Mouse (Mus musculus) fibroblast of lung, adult 2 months (primary cell): ENCODE measurements at regions not wholly inside any gene's neighbourhood (a gene's known extent, or its start where the extent isn't known, plus 50 kb on each side); places are given as distances from the start of the nearest gene placed in this dataset.
A peak's percentile ranks its signal among the peaks of the same experiment; 100 is the strongest.

ENCODE experiments used
- DNase-seq: peaks from one replicate; pipeline ENCODE4 v3.0.0-alpha.2; 2011; ENCODE audit warnings: low read depth

DNA sequence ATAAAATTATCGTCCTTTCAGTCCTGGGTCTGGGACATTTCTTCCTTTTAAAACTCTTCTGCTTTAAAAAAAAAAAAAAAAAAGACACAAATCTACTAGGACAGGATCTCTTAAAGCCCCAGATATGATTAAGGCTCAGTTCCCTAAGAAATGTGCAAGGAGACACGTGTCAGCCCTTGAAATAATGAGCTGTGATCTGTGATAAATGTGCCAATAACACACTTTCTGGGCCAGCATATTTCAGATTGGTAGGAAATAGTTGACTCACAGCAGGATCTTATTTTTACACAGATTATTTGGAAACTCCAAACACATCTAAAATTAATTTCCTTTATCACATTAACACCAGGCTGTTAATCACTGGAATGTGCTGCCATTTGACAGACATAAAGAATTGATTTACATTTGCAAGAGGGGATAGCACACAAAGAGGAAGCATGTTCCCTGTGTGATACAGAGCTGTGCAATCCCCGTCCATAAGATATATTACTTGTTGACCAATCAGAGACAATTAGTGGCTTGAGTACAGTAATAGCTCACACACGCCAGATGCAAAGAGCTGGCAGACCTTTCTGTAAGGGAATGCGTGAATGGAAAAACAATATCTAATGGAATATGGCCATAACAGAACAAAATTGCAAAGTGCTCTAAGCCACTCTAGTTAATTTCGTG is 263.7 kb downstream of the Pax3 start:
- DNase-seq = no peak

- DNase-seq = no peak
Measured at GRCm38 (mm10) chr1:77932226-77932625, 264.7 kb downstream of the Pax3 start.

DNA sequence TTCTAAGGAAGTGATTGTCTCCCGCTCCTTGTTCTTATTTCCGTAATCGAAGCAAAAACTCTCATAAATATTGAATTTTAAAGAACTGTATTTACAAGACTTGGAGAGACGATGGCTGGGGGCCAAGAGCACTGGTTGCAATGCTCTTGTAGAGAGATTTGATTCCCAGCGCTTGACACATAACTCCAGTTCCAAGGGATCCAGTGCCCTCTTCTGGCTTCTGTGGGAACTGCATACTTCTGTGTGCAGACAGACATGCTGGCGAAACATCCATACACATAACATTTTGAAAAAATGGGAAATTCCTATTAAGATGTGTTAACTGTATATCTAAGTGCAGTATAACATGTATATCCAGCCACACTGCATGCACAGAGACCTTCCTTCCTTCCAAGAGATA is 266.3 kb downstream of the Pax3 start:
- no peak for DNase-seq

DNA sequence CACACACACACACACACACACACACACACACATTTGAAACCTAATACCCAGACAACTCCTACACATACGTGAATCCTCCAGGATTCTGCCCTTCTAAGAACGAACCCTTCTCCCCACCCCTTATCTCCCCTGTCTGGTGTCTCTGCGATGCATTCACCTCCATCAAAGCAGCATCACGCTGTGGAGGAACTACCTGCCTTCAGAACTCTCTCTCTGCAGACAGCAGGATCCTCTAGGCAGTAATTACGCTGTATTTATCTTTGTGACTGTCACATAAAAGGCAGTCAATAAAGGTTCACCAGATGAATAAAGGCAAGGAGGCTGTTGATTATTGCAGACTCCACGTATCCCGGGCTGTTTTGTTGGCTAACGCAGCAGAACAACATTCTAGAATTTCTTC is 267.4 kb downstream of the Pax3 start:
- no peak for DNase-seq

GRCm38 (mm10) chr1:77926146-77926545 is 270.8 kb downstream of the Pax3 start:
- DNase-seq = no peak

DNA sequence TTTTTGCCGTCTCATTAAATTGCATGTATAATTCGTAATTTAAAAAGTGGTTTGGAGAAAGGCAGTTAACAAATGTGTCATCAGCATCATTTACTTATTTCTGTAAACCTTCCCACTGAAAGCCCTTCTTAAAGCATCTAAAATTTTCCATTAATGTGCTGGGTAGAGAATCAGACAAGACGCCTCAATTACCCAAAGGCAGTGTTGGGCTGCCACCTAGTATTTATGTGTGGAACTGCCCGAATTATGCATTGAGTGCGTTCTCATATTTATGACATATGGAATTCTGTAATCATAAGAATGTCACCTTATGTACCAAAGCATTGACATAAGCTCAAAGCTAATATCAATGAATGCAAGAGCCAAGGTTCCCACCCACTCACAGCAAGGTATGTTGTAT is 300.7 kb downstream of the Pax3 start:
- peak; percentile 17 for DNase-seq

GRCm38 (mm10) chr1:77879026-77879425 is 317.9 kb downstream of the Pax3 start:
- DNase-seq = no peak

DNA sequence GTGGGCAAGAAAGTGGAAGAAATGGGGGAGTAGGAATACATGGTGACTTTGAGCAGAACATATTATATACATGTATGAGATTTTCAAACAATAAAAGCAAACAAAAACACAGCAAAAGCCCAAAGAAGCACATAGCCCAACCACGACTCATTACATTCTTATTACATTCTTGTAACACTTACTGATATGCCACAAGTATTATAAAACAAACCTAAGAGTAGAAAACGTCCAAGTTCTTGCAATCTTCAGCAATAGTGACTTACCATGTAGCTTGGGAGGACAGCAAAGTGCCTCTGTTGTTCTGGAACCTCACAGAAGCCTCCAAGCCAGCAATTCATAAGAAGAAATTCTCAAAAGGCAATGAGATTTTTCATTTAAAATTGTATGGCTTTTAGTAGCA is 326.8 kb downstream of the Pax3 start:
- DNase-seq = no peak

DNA sequence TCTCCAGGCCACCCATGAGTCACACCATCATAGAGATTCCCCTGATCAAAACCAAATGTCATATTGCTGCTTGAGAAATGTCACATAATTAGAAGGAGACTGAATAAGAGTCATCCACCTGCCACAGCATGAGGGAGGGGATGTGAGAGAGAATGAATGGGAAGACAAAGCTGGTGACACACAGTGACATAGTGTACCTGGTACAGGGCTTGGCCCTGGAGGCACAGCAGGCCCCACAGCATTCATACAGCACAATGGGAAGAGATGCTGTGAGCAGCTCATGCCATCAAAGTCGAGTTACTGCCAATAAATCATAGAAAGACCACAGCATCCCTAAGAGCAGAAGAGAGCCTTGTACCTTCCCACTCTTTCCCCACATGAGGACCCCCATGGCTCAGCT is 327.8 kb downstream of the Pax3 start:
- no peak for DNase-seq

DNA sequence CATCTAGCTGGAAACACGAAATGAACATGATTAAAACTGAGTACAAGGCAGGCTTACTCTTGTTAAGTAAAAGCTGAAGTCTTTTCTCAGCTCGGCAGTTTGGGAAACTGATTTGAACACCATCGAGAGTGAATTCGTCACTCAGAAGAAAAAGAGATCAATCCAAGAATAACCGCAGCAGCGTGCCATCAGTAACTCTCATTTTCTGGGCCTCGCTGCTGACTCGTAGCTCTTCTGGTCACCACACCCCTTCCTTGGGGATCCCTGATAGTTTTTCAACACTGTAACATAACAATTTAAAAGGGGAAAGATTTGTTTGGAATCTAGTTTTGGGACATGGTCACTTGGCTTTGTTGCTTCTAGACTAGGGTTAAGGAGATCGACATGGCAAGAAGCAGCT is 337.0 kb downstream of the Pax3 start:
- no peak for DNase-seq

DNA sequence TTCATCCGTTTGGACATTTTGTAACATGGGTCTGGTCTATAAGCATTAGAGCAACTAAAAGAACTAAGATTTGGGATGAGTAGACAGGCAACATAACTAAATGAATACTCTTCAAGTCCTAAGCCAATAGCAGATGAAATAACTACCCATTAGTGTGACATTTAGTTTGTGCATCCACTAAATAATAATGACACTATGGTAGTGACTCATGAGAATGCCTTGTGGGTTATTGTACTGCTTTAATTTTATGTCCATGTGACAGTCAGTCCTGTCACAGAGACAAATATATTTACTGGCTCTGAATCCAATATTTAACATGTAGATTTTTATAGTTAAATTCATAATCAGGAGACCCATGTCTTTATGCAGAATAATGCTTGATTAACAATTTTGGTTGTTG is 339.5 kb upstream of the Epha4 start:
- no peak for DNase-seq

GRCm38 (mm10) chr1:77847766-77848615 is 333.1 kb upstream of the Epha4 start:
- DNase-seq = peak; percentile 40

DNA sequence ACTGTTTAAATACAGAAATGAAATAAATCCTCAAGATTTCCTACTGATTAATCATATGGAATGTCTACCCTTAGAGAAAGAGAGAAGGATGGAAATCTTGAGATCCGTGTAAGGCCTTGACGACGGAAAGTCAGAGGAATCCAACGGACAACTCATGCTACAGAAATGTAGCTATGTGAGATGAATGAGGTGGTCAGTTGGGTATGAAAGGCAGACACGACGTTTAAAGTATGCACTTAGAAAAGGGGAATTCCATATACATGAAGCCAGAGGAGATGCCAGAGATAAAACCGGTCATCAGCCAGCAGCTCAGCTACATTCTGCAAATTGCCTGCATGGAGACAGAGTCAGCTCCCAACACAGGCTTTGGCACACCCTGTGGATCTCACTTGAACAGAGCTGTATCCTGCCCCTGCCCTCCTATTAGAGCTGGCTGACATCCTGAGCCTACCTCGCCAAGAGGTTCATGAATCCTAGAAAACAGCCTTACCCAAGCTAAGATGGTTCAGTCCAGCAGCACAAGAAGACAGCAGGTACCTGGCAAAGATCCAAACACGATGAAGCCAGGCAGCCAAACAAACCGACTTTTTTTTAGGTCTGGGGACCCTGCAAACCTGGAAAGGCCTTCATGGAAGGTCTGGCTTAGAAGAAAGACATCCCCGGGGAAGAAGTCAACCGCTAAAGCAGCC is 331.3 kb upstream of the Epha4 start:
- no peak for DNase-seq

DNA sequence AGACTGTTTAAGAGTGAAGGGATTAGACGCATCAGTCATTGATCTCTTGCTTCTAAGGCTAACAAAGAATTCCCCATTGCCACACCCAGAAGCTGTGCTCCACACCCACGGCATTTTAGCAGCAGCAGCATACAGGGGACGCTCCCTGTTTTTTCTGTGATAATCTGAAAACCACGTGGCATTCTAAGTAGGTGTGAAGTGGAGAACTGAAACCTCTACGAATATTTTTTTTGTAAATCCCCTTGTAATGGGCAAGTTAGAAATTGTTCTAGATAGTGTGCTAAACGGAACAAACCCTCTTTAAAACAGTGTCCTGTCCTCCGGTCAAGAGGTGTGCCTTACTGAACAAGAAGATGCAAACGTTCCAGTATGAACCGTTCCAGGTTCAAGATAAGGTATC is 325.8 kb upstream of the Epha4 start:
- DNase-seq = no peak

- peak; percentile 16 for DNase-seq
Measured at GRCm38 (mm10) chr1:77832174-77832573, 317.3 kb upstream of the Epha4 start.

DNA sequence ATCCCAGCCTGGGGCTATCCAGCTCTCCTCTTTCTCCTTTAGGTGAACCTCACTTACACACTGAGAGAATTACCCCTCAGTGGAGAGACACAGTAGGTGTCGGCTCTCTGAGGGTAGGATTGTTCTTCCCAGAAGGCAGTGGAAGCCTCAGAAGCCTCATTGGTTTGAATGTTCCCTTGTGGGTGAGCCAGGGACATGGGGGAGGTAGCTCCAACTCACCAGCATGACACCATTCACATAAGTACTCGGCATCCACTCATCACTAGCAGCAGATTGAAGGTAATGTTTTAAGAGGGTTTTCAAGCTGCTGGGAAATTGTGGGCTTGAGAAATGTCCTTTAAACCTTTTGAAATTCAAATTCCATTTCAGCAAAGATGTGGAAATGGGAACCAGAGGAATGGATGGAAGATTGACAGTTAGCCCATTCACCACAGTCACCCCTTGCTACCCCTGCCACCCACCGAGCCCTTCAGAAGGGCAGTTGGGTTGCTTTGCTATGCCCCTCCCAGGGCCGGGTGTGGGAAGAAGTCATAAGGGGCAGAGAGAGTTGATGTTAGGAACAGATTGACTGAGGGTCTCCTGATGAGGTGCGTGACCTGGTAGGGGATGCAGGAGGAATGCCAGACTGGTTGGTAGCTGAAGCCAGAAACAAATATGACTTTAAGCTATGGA is 310.0 kb upstream of the Epha4 start:
- DNase-seq = no peak

DNA sequence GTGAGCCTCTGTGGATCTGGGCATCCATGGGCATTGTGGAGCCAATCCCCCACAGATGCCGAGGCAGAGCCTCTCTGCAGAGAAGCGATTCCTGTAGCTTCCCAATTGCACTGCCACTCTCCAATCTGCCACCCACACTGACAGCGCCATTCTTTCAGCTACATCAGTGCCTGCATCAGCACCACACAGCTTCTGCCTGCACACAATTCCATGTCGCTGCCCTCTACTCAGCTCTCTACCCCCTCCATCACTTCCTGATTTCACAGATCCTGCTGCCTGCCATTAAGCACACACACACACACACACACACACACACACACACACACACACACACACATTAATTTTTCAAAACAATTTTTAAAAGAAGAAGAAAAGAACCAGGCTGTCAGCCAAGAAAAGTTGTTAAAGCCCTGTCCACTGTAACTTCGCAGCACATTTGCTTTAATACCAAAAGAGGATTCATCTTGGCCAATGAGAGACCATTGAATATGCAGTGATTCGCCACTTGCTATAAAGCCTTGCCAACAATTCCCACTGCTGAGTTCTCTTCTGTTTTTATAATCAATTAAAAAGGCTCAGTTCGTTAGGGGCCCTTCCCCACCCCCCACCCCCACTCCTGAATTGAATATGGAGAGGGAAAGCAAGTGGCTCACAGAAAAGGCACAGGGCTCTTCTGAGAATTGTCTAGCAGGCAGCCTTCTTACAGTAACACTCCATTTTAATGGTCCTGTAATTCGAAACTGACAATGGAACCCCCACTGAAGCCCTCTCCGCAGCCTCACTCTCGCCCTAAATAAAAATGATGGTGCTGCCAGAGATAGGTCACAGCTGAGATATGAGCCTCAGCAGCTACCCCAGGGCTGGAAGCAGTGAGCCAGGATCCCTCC is 309.2 kb upstream of the Epha4 start:
- no peak for DNase-seq

- no peak for DNase-seq
Measured at GRCm38 (mm10) chr1:77820101-77820500, 305.2 kb upstream of the Epha4 start.

- no peak for DNase-seq
Measured at GRCm38 (mm10) chr1:77815451-77815850, 300.6 kb upstream of the Epha4 start.

DNA sequence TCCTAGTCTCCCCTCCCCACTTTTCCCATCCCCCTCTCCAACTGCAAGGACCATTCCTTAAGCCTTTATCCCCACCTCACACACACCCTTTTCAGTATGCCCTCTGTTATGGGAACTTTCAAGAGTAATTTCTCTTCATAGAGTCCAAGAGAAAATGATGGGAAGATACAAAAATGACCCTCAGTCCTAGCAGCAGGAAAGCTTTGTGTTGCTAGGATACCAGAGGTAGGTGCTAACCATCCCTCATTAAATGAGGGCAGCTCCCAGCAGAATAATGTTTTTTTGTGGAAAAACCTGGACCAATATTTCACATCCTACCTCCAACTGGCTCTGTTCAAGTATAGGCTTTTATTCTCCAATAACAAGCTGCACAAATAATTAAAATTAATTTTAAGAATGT is 296.7 kb upstream of the Epha4 start:
- DNase-seq = no peak

DNA sequence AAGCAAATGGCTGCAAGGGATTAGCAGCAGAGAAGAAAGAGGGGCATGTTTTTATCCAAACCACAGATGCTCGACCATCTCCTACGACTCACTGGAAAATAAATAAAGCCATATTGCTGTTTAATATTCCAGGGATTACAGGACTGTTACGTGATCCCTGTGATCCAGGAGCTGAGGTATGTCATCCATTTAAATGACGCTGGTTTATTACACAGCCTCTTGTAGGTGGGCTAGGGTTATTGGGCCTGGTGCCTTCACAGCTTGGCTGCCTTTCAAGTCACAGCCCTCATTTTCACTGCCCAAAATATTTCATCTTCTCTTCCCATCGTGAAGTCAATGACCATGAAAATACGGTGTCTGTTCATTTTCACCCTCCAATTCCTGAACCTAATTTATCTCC is 276.1 kb upstream of the Epha4 start:
- DNase-seq = no peak

GRCm38 (mm10) chr1:77754326-77754725 is 239.4 kb upstream of the Epha4 start:
- DNase-seq = no peak
